Mouse (Mus musculus): ENCODE measurements at regions not wholly inside any gene's neighbourhood (a gene's known extent, or its start where the extent isn't known, plus 50 kb on each side); places are given as distances from the start of the nearest gene placed in this dataset.

GRCm38 (mm10) chr5:119944371-119944770 lies 111.9 kb downstream of the Tbx5 start:
- DNase-seq (ENCODE audit: low spot score), result no peak

GRCm38 (mm10) chr5:119948399-119948798 lies 115.9 kb downstream of the Tbx5 start:
- no peak for DNase-seq (ENCODE audit: low spot score)

GRCm38 (mm10) chr5:119952085-119952484 lies 119.6 kb downstream of the Tbx5 start:
- no peak for DNase-seq (ENCODE audit: low spot score)

GRCm38 (mm10) chr5:119953189-119953588 lies 120.7 kb downstream of the Tbx5 start:
- DNase-seq (ENCODE audit: low spot score), result no peak

GRCm38 (mm10) chr5:119953811-119954566 lies 121.5 kb downstream of the Tbx5 start:
- no peak for DNase-seq (ENCODE audit: low spot score)

GRCm38 (mm10) chr5:119958942-119959341 lies 126.5 kb downstream of the Tbx5 start:
- no peak for DNase-seq (ENCODE audit: low spot score)

- DNase-seq (ENCODE audit: low spot score), result no peak
Measured at GRCm38 (mm10) chr5:119964751-119965150, 132.3 kb downstream of the Tbx5 start.

- no peak for DNase-seq (ENCODE audit: low spot score)
Measured at GRCm38 (mm10) chr5:119971286-119971685, 138.8 kb downstream of the Tbx5 start.

GRCm38 (mm10) chr5:119972802-119973437 lies 140.5 kb downstream of the Tbx5 start:
- DNase-seq (ENCODE audit: low spot score), result peak; percentile 43

GRCm38 (mm10) chr5:119978096-119978715 lies 138.1 kb upstream of the Rbm19 start:
- no peak for DNase-seq (ENCODE audit: low spot score)

GRCm38 (mm10) chr5:119981111-119981807 lies 135.0 kb upstream of the Rbm19 start:
- peak; percentile 7 for DNase-seq (ENCODE audit: low spot score)

GRCm38 (mm10) chr5:119984206-119984605 lies 132.1 kb upstream of the Rbm19 start:
- no peak for DNase-seq (ENCODE audit: low spot score)

GRCm38 (mm10) chr5:119992130-119992529 lies 124.1 kb upstream of the Rbm19 start:
- no peak for DNase-seq (ENCODE audit: low spot score)

- no peak for DNase-seq (ENCODE audit: low spot score)
Measured at GRCm38 (mm10) chr5:119995726-119996125, 120.5 kb upstream of the Rbm19 start.

GRCm38 (mm10) chr5:120005696-120006469 lies 110.4 kb upstream of the Rbm19 start:
- no peak for DNase-seq (ENCODE audit: low spot score)

GRCm38 (mm10) chr5:120007738-120008137 lies 108.5 kb upstream of the Rbm19 start:
- DNase-seq (ENCODE audit: low spot score), result no peak

GRCm38 (mm10) chr5:120008306-120008705 lies 108.0 kb upstream of the Rbm19 start:
- DNase-seq (ENCODE audit: low spot score), result no peak

GRCm38 (mm10) chr5:120015417-120015816 lies 100.8 kb upstream of the Rbm19 start:
- DNase-seq (ENCODE audit: low spot score), result no peak

GRCm38 (mm10) chr5:120018126-120018525 lies 98.1 kb upstream of the Rbm19 start:
- no peak for DNase-seq (ENCODE audit: low spot score)

GRCm38 (mm10) chr5:120020748-120021147 lies 95.5 kb upstream of the Rbm19 start:
- DNase-seq (ENCODE audit: low spot score), result no peak

- DNase-seq (ENCODE audit: low spot score), result no peak
Measured at GRCm38 (mm10) chr5:120022276-120022675, 94.0 kb upstream of the Rbm19 start.

GRCm38 (mm10) chr5:120024071-120024470 lies 92.2 kb upstream of the Rbm19 start:
- no peak for DNase-seq (ENCODE audit: low spot score)

Measured in urinary bladder, postnatal 14 days (tissue).